Mouse (Mus musculus) ES-E14 (cell line): ENCODE data around the gene Crebrf.

Experiments used
- CHD2 ChIP-seq: IDR thresholded peaks from 2 replicates; pipeline ENCODE4 v1.6.1; 2014; ENCODE audit warnings: mild to moderate bottlenecking, low read depth, low read length, inconsistent platforms
- MAFK ChIP-seq: IDR thresholded peaks from 2 replicates; pipeline ENCODE4 v1.6.1; 2014; ENCODE audit warnings: mild to moderate bottlenecking, low read depth, low read length, inconsistent platforms; ENCODE audit not compliant: insufficient read depth
- ZC3H11A ChIP-seq: IDR thresholded peaks from 2 replicates; pipeline ENCODE4 v1.6.1; 2012; ENCODE audit warnings: low read depth, mild to moderate bottlenecking, inconsistent platforms, low read length, borderline replicate concordance
- ZNF384 ChIP-seq: IDR thresholded peaks from 2 replicates; pipeline ENCODE4 v1.6.1; 2012; ENCODE audit warnings: low read depth, low read length, inconsistent platforms

- TF ChIP-seq MAFK = no peak
- TF ChIP-seq CHD2 = no peak
- TF ChIP-seq ZNF384 = no peak
- TF ChIP-seq ZC3H11A = no peak
Observed at GRCm38 (mm10) chr17:26797379-26798128, 82.1 kb downstream of the Crebrf start.
